Mouse (Mus musculus) intestine, embryonic 15.5 days (tissue): ENCODE results near the gene Cds2. TPM values are rescaled to one million over a fixed set of nuclear protein-coding genes. Genes with fewer than 3 reads are reported as not detected.

Source experiments
- ATAC-seq: fragments of 200-750 bp; cut with Nextera tagmentation; 2 replicates; pipeline ENCODE4 v1.8.0; 2017; ENCODE audit warnings: moderate TSS enrichment, moderate library complexity
- H3K27ac ChIP-seq: fragments of 300-500 bp; sonication (generic); 2 replicates; pipeline ENCODE4 v1.5.1; 2015; ENCODE audit warnings: mild to moderate bottlenecking, inconsistent platforms
- H3K27me3 ChIP-seq: fragments of 300-500 bp; sonication (generic); replicated peaks from 2 replicates; pipeline ENCODE4 v1.6.1; 2015; ENCODE audit warnings: inconsistent platforms
- H3K36me3 ChIP-seq: fragments of 300-500 bp; sonication (generic); 2 replicates; pipeline ENCODE4 v1.6.1; 2015; ENCODE audit warnings: inconsistent platforms
- H3K4me1 ChIP-seq: fragments of 300-500 bp; sonication (generic); replicated peaks from 2 replicates; pipeline ENCODE4 v1.6.1; 2015; ENCODE audit warnings: inconsistent platforms
- H3K4me2 ChIP-seq: fragments of 300-500 bp; sonication (generic); replicated peaks from 2 replicates; pipeline ENCODE4 v1.6.1; 2015; ENCODE audit warnings: mild to moderate bottlenecking, inconsistent platforms
- H3K4me3 ChIP-seq: fragments of 300-500 bp; sonication (generic); replicated peaks from 2 replicates; pipeline ENCODE4 v1.5.1; 2015; ENCODE audit warnings: inconsistent platforms
- H3K9ac ChIP-seq: fragments of 300-500 bp; sonication (generic); 2 replicates; pipeline ENCODE4 v1.6.1; 2015; ENCODE audit warnings: inconsistent platforms
- H3K9me3 ChIP-seq: fragments of 300-500 bp; sonication (generic); 2 replicates; pipeline ENCODE4 v1.6.1; 2016; ENCODE audit warnings: inconsistent platforms
- WGBS: fragments of 180-500 bp; shearing (Covaris S2); methylation state at CpG from one replicate; pipeline ENCODE4 v1.1.7; 2015; 5-methylcytosine and 5-hydroxymethylcytosine counted together
- polyA plus RNA-seq: library from polyadenylated mRNA; unstranded; fragments of >200 nt; fragmentation: Nextera tagmentation; extraction: Ambion mirVana; gene quantifications from 2 replicates; pipeline ENCODE4 v1.2.1, GENCODE M21; 2015

Gene Cds2
- polyA plus RNA-seq, 1 experiment from 2014 or later = 25.1 TPM

- H3K36me3 ChIP-seq = no peaks in the 10 kb centered on the region
- H3K4me3 ChIP-seq = no peak overlapping the region
- 52% methylated on average over 2 of the region's 2 CpGs for WGBS
- H3K9me3 ChIP-seq = no peaks in the 10 kb centered on the region
- H3K27ac ChIP-seq = no peak overlapping the region
- H3K4me1 ChIP-seq = no peaks in the 10 kb centered on the region
- no peak for ATAC-seq
- H3K27me3 ChIP-seq = no peaks in the 10 kb centered on the region
- no peak overlapping the region for H3K9ac ChIP-seq
- no peak overlapping the region for H3K4me2 ChIP-seq
Observed at GRCm38 (mm10) chr2:132340350-132340749, 77.4 kb downstream of the Cds2 start.

DNA sequence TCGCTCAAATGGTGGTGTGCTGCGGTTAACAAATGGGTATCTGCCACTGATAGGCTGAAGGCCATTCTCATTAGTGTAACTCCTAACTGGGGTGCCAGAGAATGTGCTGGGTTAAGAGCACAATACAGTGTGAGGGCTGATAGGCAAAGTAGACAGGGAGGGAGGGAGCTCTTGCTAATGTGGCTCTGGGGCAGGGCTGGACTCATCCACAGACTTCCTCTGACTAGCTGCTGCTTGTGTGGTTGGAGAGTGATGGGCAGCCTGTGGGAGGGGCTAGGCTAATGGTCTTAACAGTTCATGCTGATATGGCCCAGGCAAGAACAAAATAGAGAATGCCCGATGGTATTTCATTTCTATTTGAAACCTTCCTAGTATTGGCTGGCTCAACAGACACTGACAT, 78.3 kb downstream of the Cds2 start:
- ATAC-seq = no peak
- Histone ChIP-seq H3K27ac (no peak overlapping the region), H3K4me2 (no peak overlapping the region), H3K4me1 (no peaks in the 10 kb centered on the region), H3K36me3 (no peaks in the 10 kb centered on the region), H3K4me3 (no peak overlapping the region), H3K9me3 (no peaks in the 10 kb centered on the region), H3K9ac (no peak overlapping the region), H3K27me3 (no peaks in the 10 kb centered on the region)
- WGBS = 92% methylated on average over 3 of the region's 3 CpGs

- H3K27me3 ChIP-seq = no peaks in the 10 kb centered on the region
- no peaks in the 10 kb centered on the region for H3K9me3 ChIP-seq
- no peak overlapping the region for H3K4me3 ChIP-seq
- H3K36me3 ChIP-seq = no peaks in the 10 kb centered on the region
- WGBS = 85% methylated on average over 11 of the region's 11 CpGs
- H3K4me2 ChIP-seq = no peak overlapping the region
- no peak for ATAC-seq
- H3K9ac ChIP-seq = no peak overlapping the region
- no peaks in the 10 kb centered on the region for H3K4me1 ChIP-seq
- no peak overlapping the region for H3K27ac ChIP-seq
Observed at GRCm38 (mm10) chr2:132343846-132344245, 80.9 kb downstream of the Cds2 start.

Other genes with a start within 250 kb of the Cds2 start
- 7.6 and 8.0 TPM in 2 replicates for gene Rassf2, start 232.9 kb upstream of the Cds2 start, polyA plus RNA-seq
- gene Slc23a2, start 118.0 kb upstream of the Cds2 start, polyA plus RNA-seq = 12.8 and 13.0 TPM in 2 replicates
- 42.5 and 43.3 TPM in 2 replicates for gene Tmem230, start 15.3 kb upstream of the Cds2 start, polyA plus RNA-seq
- 247 and 259 TPM in 2 replicates for gene Pcna, start 9.8 kb upstream of the Cds2 start, polyA plus RNA-seq
- 0.21 and 0.34 TPM in 2 replicates for gene Prokr2, start 122.3 kb downstream of the Cds2 start, polyA plus RNA-seq